Mouse (Mus musculus) forebrain, postnatal 0 days (tissue): Measurements from ENCODE around the gene Eif2b3. TPM values are rescaled to one million over a fixed set of nuclear protein-coding genes. Genes with fewer than 3 reads are reported as not detected.

Source experiments
- ATAC-seq: fragments of 200-750 bp; cut with Nextera tagmentation; 2 replicates; pipeline ENCODE4 v1.8.0; 2017; ENCODE audit warnings: mild to moderate bottlenecking, moderate library complexity
- DNase-seq: peaks from one replicate; pipeline ENCODE4 v3.0.0-alpha.2; 2015
- H3K27ac ChIP-seq: fragments of 300-500 bp; sonication (generic); 2 replicates; pipeline ENCODE4 v1.5.1; 2014; ENCODE audit warnings: low read depth, mild to moderate bottlenecking, antibody characterized with exemption, low read length, moderate library complexity, mixed read lengths
- H3K27me3 ChIP-seq: fragments of 300-500 bp; sonication (generic); 2 replicates; pipeline ENCODE4 v1.6.1; 2014; ENCODE audit warnings: mild to moderate bottlenecking, low read length, mixed read lengths; ENCODE audit not compliant: insufficient read depth
- H3K36me3 ChIP-seq: fragments of 300-500 bp; sonication (generic); 2 replicates; pipeline ENCODE4 v1.6.1; 2014; ENCODE audit warnings: mild to moderate bottlenecking, moderate library complexity; ENCODE audit not compliant: insufficient read depth
- H3K4me1 ChIP-seq: fragments of 300-500 bp; sonication (generic); 2 replicates; pipeline ENCODE4 v1.6.1; 2014; ENCODE audit warnings: antibody characterized with exemption; ENCODE audit not compliant: insufficient read depth
- H3K4me2 ChIP-seq: fragments of 300-500 bp; sonication (generic); 2 replicates; pipeline ENCODE4 v1.6.1; 2014; ENCODE audit warnings: low read depth, mild to moderate bottlenecking, moderate library complexity
- H3K4me3 ChIP-seq: fragments of 300-500 bp; sonication (generic); 2 replicates; pipeline ENCODE4 v1.5.1; 2014; ENCODE audit warnings: low read depth, low read length, mixed read lengths
- H3K9ac ChIP-seq: fragments of 300-500 bp; sonication (generic); 2 replicates; pipeline ENCODE4 v1.6.1; 2014; ENCODE audit warnings: mild to moderate bottlenecking
- H3K9me3 ChIP-seq: fragments of 300-500 bp; sonication (generic); 2 replicates; pipeline ENCODE4 v1.6.1; 2016; ENCODE audit warnings: low read length
- CTCF ChIP-seq: sonication (generic); IDR thresholded peaks from 2 replicates; pipeline ENCODE4 v1.5.1; 2016; ENCODE audit warnings: antibody characterized with exemption, control low read depth, low read depth
- WGBS: fragments of 180-500 bp; shearing (Covaris S2); extraction: QIAGEN DNeasy Blood & Tissue Kit; methylation state at CpG from one replicate; pipeline ENCODE4 v1.1.7; 2014; 5-methylcytosine and 5-hydroxymethylcytosine counted together
- polyA plus RNA-seq: library from polyadenylated mRNA; unstranded; fragments of >200 nt; fragmentation: Nextera tagmentation; extraction: Ambion mirVana; gene quantifications from 2 replicates; pipeline ENCODE4 v1.2.1, GENCODE M21; 2015
- total RNA-seq: library from RNA; depleted of rRNA; stranded (reverse); fragments of >200 nt; gene quantifications from 2 replicates; pipeline ENCODE4 v1.2.3, GENCODE M21; 2014

Gene Eif2b3
- total and polyA plus RNA-seq, 2 experiments from 2014 or later: 24.7 to 59.9 TPM

DNA sequence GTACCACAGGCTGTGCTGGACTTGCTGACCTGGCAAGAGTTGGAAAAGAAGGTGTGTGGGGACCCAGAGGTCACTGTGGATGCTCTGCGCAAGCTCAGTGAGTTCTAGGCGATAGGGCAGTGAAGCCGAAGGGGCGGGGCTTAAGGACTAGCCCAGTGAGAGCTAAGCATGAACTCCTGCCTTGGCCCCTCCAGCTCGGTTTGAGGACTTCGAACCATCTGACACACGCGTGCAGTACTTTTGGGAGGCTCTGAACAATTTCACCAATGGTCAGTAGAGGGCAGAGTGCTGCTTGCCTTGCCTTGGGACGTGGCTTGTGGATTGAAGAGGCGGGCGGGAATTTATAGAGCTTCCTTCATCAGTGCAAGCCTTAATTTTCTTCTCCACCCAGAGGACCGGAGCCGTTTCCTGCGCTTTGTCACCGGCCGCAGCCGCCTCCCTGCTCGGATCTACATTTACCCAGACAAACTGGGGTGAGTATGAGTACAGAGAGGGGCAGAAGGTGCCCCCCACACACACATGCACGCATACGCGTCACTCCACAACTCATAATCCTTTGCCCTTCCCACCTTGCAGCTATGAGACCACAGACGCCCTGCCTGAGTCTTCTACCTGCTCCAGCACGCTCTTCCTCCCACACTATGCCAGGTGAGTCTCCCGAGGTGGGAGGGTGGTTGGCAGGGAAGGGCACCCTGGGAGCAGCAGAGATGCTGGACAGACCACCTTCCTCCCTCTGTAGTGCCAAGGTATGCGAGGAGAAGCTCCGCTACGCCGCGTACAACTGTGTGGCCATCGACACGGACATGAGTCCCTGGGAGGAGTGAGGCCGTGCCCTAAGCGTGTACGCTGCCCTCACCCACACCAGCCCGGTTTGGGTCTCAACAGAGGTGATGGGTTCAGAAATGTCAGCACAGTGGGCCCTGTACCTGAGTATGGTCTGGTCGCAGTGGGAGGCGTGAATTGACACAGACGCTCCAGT, 16.4 kb upstream of the Eif2b3 start:
- Histone ChIP-seq H3K4me3 (no peak overlapping the region), H3K36me3 (peaks cover 60% of the 10 kb centered on the region), H3K9ac (no peak overlapping the region), H3K4me2 (no peak overlapping the region), H3K27me3 (no peaks in the 10 kb centered on the region), H3K9me3 (no peaks in the 10 kb centered on the region), H3K4me1 (no peaks in the 10 kb centered on the region), H3K27ac (no peak overlapping the region)
- peak; percentile 80 for TF ChIP-seq CTCF
- ATAC-seq (peak; percentile 78), DNase-seq (peak; percentile 80)
- WGBS: 54% methylated on average over 38 of the region's 38 CpGs

DNA sequence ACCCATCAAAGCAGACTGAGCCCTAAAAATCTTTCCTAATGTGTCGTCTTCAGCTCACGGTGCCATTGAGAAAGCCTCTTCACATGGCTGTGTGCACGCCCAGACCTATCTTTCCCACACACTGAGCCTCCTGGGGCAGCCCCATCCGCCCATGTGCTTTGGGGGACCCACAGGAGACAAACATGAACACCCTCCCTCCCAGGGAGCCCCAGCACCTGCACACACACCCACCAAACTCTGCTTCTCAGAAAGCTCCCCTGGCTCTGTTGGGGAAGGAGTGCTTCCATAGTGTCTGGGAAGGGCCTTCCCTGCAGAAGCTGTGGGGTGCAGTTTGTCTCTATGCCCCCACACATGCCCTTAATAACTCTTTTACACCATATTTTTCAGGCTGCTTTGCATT, 14.6 kb upstream of the Eif2b3 start:
- peaks cover 50% of the 10 kb centered on the region for H3K36me3 ChIP-seq
- no peaks in the 10 kb centered on the region for H3K27me3 ChIP-seq
- H3K4me2 ChIP-seq: no peak overlapping the region
- 92% methylated on average over 4 of the region's 4 CpGs for WGBS
- H3K4me1 ChIP-seq: no peaks in the 10 kb centered on the region
- DNase-seq (no peak), ATAC-seq (no peak)
- no peak for TF ChIP-seq CTCF
- H3K9ac ChIP-seq: no peak overlapping the region
- H3K4me3 ChIP-seq: no peak overlapping the region
- H3K27ac ChIP-seq: no peak overlapping the region
- H3K9me3 ChIP-seq: no peaks in the 10 kb centered on the region

DNA sequence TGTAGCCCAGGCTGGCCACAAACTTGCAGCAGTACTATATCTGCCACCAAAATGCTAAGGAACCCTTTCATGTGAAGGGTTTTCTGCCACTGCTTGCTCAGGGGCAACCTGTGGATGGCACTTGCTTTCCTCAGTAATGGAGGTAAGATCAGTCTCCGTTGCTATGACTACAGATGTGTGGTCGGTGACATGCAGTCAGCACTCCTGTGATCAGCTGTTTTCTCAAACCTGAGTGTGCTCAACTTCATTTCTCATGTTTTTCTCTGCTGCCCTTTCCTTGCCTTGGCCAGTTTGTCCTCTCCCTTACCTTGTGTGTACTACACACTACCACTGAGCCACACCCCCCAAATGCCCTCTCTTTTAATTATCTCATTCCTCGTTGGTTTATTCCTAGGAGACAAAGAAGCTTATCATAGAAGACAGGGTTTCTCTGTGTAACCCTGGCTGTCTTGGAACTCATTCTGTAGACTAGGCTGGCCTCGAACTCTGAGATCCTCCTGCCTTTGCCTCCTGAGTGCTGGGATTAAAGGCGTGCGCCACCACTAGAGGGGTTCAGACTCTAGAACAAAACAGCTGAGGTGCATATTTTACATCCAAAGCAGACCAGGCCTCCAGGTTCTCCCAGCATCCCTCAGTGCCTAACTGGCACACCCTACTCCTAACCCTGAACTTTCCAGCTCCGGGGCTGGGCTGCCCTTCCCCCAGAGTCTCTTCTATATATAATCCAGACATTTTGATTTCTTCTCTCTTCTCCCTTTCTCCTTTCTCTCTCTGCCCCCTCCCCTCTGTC, 13.4 kb upstream of the Eif2b3 start:
- no peak overlapping the region for H3K4me3 ChIP-seq
- 74% methylated on average over 7 of the region's 7 CpGs for WGBS
- DNase-seq (no peak), ATAC-seq (no peak; the same call in 1 of the 2 replicates)
- H3K4me2 ChIP-seq: no peak overlapping the region
- H3K9ac ChIP-seq: no peak overlapping the region
- no peaks in the 10 kb centered on the region for H3K9me3 ChIP-seq
- no peaks in the 10 kb centered on the region for H3K27me3 ChIP-seq
- TF ChIP-seq CTCF: no peak
- H3K4me1 ChIP-seq: no peaks in the 10 kb centered on the region
- H3K27ac ChIP-seq: no peak overlapping the region
- peaks cover 39% of the 10 kb centered on the region for H3K36me3 ChIP-seq

GRCm38 (mm10) chr4:117007058-117007457, 12.1 kb upstream of the Eif2b3 start:
- no peak for ATAC-seq
- Histone ChIP-seq H3K9ac (no peak overlapping the region), H3K9me3 (no peaks in the 10 kb centered on the region), H3K27ac (no peak overlapping the region), H3K4me1 (no peaks in the 10 kb centered on the region), H3K27me3 (no peaks in the 10 kb centered on the region), H3K36me3 (peaks cover 27% of the 10 kb centered on the region), H3K4me2 (no peak overlapping the region), H3K4me3 (no peak overlapping the region)
- TF ChIP-seq CTCF: no peak
- 65% methylated on average over 3 of the region's 3 CpGs for WGBS
- no peak for DNase-seq

DNA sequence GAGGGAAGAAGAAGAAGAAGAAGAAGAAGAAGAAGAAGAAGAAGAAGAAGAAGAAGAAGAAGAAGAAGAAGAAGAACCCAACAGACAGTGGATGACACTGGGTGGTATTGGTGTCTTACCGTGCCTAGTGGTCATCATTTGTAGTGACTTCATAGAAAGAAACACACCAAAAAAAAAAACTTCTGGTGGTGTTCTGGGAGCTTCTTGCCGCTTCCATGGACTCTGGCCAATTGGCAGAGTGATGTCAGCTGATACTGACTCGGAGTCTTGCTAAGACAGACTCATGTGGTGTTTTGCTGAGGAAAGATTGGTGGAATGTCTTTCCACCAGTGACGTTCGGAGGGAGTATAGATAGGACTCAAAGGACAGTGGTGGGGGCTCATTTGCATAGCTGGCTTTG, 9.0 kb upstream of the Eif2b3 start:
- WGBS: 80% methylated on average over 5 of the region's 5 CpGs
- H3K4me2 ChIP-seq: no peak overlapping the region
- no peaks in the 10 kb centered on the region for H3K4me1 ChIP-seq
- no peak for TF ChIP-seq CTCF
- no peak overlapping the region for H3K9ac ChIP-seq
- H3K27me3 ChIP-seq: no peaks in the 10 kb centered on the region
- no peak overlapping the region for H3K27ac ChIP-seq
- no peak overlapping the region for H3K4me3 ChIP-seq
- DNase-seq: no peak
- no peaks in the 10 kb centered on the region for H3K9me3 ChIP-seq
- ATAC-seq: no peak
- no peaks in the 10 kb centered on the region for H3K36me3 ChIP-seq

DNA sequence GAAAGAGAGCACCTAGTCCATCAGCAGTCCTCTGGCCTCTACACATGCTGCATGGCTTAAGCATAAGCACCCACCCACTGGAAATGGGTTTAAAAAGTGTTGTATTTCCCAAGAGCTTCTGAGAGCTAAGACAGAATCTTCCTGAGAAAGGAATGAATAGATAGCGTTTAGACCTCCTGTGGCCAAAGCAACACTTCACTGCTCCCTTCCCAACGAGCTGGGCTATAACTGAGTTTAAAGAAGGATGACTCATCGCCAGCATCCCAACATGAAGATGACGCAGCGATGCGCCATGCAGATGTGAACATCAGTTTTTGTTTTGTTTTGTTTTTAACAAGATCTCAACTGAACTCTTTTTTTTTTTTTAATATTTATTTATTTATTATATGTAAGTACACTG, 5.6 kb upstream of the Eif2b3 start:
- H3K4me2 ChIP-seq: no peak overlapping the region
- ATAC-seq (no peak), DNase-seq (no peak)
- H3K4me3 ChIP-seq: no peak overlapping the region
- H3K36me3 ChIP-seq: no peaks in the 10 kb centered on the region
- no peaks in the 10 kb centered on the region for H3K27me3 ChIP-seq
- H3K4me1 ChIP-seq: no peaks in the 10 kb centered on the region
- 86% methylated on average over 6 of the region's 6 CpGs for WGBS
- no peak for TF ChIP-seq CTCF
- H3K27ac ChIP-seq: no peak overlapping the region
- no peaks in the 10 kb centered on the region for H3K9me3 ChIP-seq
- H3K9ac ChIP-seq: no peak overlapping the region
